Mouse (Mus musculus) G1E (cell line): ENCODE measurements at regions not wholly inside any gene's neighbourhood (a gene's known extent, or its start where the extent isn't known, plus 50 kb on each side); places are given as distances from the start of the nearest gene placed in this dataset.

Source experiments
- CTCF ChIP-seq: IDR thresholded peaks from 2 replicates; pipeline ENCODE4 v1.5.1; 2012; ENCODE audit warnings: low read depth, low read length, inconsistent platforms, mixed read lengths
- GATA1 ChIP-seq: IDR thresholded peaks from 2 replicates; pipeline ENCODE4 v1.6.1; 2012; ENCODE audit warnings: borderline replicate concordance, low read length, inconsistent platforms, mixed read lengths
- GATA2 ChIP-seq: IDR thresholded peaks from 2 replicates; pipeline ENCODE4 v1.6.1; 2012; ENCODE audit warnings: low read depth, low read length, inconsistent platforms, borderline replicate concordance

DNA sequence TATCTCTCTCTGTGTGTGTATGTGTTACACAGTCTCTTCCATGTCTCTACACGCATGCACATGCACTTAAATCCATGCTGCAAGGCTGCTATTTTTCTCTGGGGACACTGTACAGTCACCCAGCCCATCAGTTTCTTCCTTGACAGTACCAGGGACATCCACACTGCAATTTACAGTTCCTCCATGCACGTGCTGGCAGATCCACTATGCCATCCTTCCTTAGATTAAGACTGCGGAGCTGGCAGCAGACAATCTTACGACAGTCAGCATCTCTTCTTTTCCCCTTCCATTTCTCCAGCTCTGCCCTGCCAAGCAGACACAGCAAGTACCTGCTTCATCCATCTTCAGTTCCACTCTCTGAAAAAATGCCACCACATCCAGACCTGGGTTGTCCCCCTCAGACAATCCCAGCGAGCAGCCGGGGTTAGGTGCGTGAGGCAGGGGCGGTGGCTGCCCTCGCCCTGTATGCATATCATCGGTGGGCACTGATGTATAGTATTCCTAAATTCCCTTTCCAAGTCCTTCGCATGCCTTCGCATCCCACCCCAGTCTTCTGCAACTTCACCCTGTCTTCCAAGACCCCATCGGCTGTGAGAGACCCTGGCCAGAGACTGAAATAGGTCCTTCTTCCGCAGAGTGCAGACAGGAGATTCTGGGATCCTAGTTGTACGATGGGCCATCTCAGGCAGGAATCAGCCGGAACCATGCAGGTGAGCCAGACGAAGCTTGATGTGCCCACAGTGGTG, 161.8 kb downstream of the Gm11361 start:
- no peak for TF ChIP-seq CTCF
- TF ChIP-seq GATA2, result no peak
- no peak for TF ChIP-seq GATA1
